Mouse (Mus musculus) spleen, adult 2 months (tissue): ENCODE data around the gene Cxcr5. TPM values are rescaled to one million over a fixed set of nuclear protein-coding genes. Genes with fewer than 3 reads are reported as not detected.
"Not testable (repeated sequence)": the region's sequence is repeated elsewhere in the genome, so short reads cannot be mapped to it uniquely, and the experiment has no call there.

Experiments
- DNase-seq, 2 experiments: peaks; one replicate each; pipeline versions ENCODE4 v3.0.0 to v3.0.0-alpha.2; 2012 to 2021; ENCODE audit warnings: low spot score in 2 of 2, low read depth in 1 of 2
- H3K27ac ChIP-seq: fragments of 200-500 bp; 2 replicates; pipeline ENCODE4 v1.5.1; 2012; ENCODE audit warnings: low read length, inconsistent platforms; ENCODE audit not compliant: insufficient read depth
- H3K27me3 ChIP-seq: fragments of 200-500 bp; 2 replicates; pipeline ENCODE4 v1.6.1; 2012; ENCODE audit warnings: mild to moderate bottlenecking, moderate library complexity, low read length, inconsistent platforms; ENCODE audit not compliant: control insufficient read depth, insufficient read depth
- H3K36me3 ChIP-seq: fragments of 200-500 bp; 2 replicates; pipeline ENCODE4 v1.6.1; 2012; ENCODE audit warnings: mild to moderate bottlenecking, low read length, inconsistent platforms; ENCODE audit not compliant: control insufficient read depth, insufficient read depth
- H3K4me1 ChIP-seq: fragments of 200-500 bp; 2 replicates; pipeline ENCODE4 v1.6.1; 2011; ENCODE audit warnings: inconsistent platforms; ENCODE audit not compliant: control insufficient read depth, insufficient read depth, insufficient read length
- H3K4me3 ChIP-seq: fragments of 200-500 bp; 2 replicates; pipeline ENCODE4 v1.5.1; 2011; ENCODE audit warnings: mild to moderate bottlenecking, inconsistent platforms; ENCODE audit not compliant: insufficient read depth, insufficient read length; ENCODE audit errors: extremely low read depth
- CTCF ChIP-seq: fragments of 200-500 bp; IDR thresholded peaks from 2 replicates; pipeline ENCODE4 v1.5.1; 2011; ENCODE audit warnings: mild to moderate bottlenecking, inconsistent platforms; ENCODE audit not compliant: insufficient read depth, insufficient read length, insufficient replicate concordance; ENCODE audit errors: extremely low read depth
- POLR2A ChIP-seq: fragments of 200-500 bp; IDR thresholded peaks from 2 replicates; pipeline ENCODE4 v1.6.1; 2011; ENCODE audit warnings: low read depth, low read length, inconsistent platforms
- WGBS: fragments of 180-500 bp; shearing (Covaris S2); methylation state at CpG from one replicate; pipeline ENCODE4 v1.1.7; 2018; 5-methylcytosine and 5-hydroxymethylcytosine counted together
- polyA plus RNA-seq: library from polyadenylated mRNA; depleted of rRNA; stranded (reverse); fragments of >200 nt; gene quantifications from 2 replicates; pipeline ENCODE4 v1.2.3, GENCODE M21; 2012

Cxcr5 gene
- polyA plus RNA-seq, 1 experiment, result 133 TPM

- Histone ChIP-seq H3K4me3 (no peak overlapping the region), H3K27me3 (no peaks in the 10 kb centered on the region), H3K27ac (no peak overlapping the region), H3K36me3 (no peaks in the 10 kb centered on the region), H3K4me1 (peaks cover 6% of the 10 kb centered on the region)
- DNase-seq, result no peak
- WGBS, result 69% methylated on average over 9 of the region's 9 CpGs
- TF ChIP-seq POLR2A (no peak), CTCF (no peak)
Observed at GRCm38 (mm10) chr9:44587262-44588160, 25.8 kb upstream of the Cxcr5 start.

DNA sequence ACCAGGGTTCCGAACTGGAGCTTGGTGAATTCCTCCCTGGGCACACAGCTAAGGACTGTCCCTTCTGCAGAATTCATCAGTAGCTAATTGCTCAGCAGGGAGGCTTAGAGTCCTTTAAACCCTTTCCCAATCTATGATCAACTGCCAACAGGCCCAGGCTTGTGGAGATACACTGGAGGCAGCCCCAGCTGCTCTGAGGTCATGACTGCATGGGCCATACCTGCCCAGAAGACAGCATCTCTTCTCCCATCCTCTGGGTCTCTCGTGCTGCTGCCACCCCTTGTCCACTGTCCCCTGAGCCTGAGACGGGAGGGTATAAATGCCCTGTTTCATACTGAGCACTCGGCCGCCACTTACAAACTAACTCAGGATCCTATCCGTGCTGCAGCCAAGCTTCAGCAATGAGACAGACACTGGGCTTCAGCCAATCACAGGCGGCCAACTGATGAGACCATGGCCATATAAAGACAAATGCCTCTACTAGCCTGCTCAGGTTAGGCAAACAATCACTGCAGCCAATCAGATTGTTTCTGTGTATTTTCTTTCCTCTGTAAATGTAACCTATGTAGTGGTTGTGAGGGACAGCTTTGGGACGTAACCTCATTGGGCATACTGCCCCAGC is 25.1 kb upstream of the Cxcr5 start:
- H3K27me3 ChIP-seq, result no peaks in the 10 kb centered on the region
- TF ChIP-seq CTCF (no peak), POLR2A (no peak)
- WGBS, result 96% methylated on average over 8 of the region's 8 CpGs
- peaks cover 13% of the 10 kb centered on the region for H3K4me1 ChIP-seq
- no peak overlapping the region for H3K4me3 ChIP-seq
- no peak for DNase-seq
- no peak overlapping the region for H3K27ac ChIP-seq
- no peaks in the 10 kb centered on the region for H3K36me3 ChIP-seq

GRCm38 (mm10) chr9:44582390-44582789 is 20.7 kb upstream of the Cxcr5 start:
- Histone ChIP-seq H3K27ac (peak overlapping the region; percentile 99), H3K36me3 (no peaks in the 10 kb centered on the region), H3K27me3 (no peaks in the 10 kb centered on the region), H3K4me3 (0 out of 2 replicates have a peak overlapping the region, but pooled peaks have one; percentile 5), H3K4me1 (peaks cover 30% of the 10 kb centered on the region)
- DNase-seq, result peak; percentile 85 to 94
- TF ChIP-seq CTCF, result no peak
- TF ChIP-seq POLR2A, result peak; percentile 13; the same call in 1 of the 2 replicates
- WGBS, result 16% methylated on average over 16 of the region's 16 CpGs

- DNase-seq, result peak; percentile 52 to 92
- Histone ChIP-seq H3K4me1 (peaks cover 30% of the 10 kb centered on the region), H3K27me3 (no peaks in the 10 kb centered on the region), H3K27ac (peak overlapping the region; percentile 99), H3K36me3 (no peaks in the 10 kb centered on the region), H3K4me3 (no peak overlapping the region)
- WGBS, result 24% methylated on average over 3 of the region's 3 CpGs
- TF ChIP-seq POLR2A (no peak), CTCF (no peak)
Observed at GRCm38 (mm10) chr9:44581423-44581822, 19.7 kb upstream of the Cxcr5 start.

DNA sequence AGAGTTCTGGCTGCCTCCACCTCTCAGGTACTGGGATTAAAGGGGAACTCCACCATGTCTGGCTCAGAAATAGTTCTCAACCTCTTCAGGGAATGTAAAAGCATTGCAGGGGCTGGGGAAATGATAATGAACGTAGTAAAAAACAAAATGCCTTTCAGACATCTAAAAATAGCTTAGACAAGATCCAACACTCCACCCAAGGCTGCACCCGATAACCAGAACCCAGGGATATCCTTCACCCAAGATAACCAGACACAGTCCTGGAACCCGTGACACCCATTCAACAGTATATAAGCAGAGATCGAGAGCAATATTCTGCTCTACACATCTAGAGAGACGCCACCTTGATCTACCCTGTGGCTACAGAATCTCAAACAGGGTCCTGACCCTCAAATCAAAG is 18.4 kb upstream of the Cxcr5 start:
- Histone ChIP-seq H3K27ac (peak overlapping the region; percentile 99; the same call in 1 of the 2 replicates), H3K36me3 (no peaks in the 10 kb centered on the region), H3K27me3 (no peaks in the 10 kb centered on the region), H3K4me1 (peaks cover 31% of the 10 kb centered on the region), H3K4me3 (no peak overlapping the region)
- WGBS, result 73% methylated on average over 5 of the region's 5 CpGs
- no peak for DNase-seq
- TF ChIP-seq CTCF, result no peak
- no peak for TF ChIP-seq POLR2A

DNA sequence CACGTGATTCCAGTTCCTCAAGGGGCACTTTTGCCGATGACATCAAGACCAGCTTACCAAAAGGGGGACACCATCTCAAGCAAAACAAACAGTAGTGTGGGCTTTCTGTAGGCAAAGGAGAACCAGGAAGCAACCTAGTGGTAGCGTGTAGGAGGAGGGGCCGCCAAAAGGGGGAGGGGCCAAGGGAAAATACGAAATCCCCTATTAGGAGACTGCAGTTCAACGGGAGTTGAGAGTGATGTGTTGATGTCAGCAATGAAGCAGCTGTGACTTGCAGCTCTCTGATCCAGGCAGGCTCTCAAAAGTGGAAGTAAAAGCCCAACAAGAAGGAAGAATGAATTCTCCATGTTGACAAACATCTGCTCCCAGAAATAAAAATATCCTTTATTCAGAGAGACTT is 17.7 kb upstream of the Cxcr5 start:
- H3K36me3 ChIP-seq, result no peaks in the 10 kb centered on the region
- WGBS, result 4% methylated on average over 6 of the region's 6 CpGs
- peaks cover 35% of the 10 kb centered on the region for H3K4me1 ChIP-seq
- H3K27me3 ChIP-seq, result no peaks in the 10 kb centered on the region
- H3K4me3 ChIP-seq, result peak overlapping the region; percentile 35; the same call in 1 of the 2 replicates
- TF ChIP-seq POLR2A (no peak), CTCF (no peak)
- DNase-seq, result peak; percentile 77 to 82
- H3K27ac ChIP-seq, result peak overlapping the region; percentile 70

GRCm38 (mm10) chr9:44576046-44576445 is 14.4 kb upstream of the Cxcr5 start:
- WGBS, result 80% methylated on average over 7 of the region's 7 CpGs
- DNase-seq, H3K4me3 ChIP-seq, H3K27ac ChIP-seq, H3K27me3 ChIP-seq, H3K36me3 ChIP-seq: not testable (repeated sequence)
- peaks cover 35% of the 10 kb centered on the region for H3K4me1 ChIP-seq
